Mouse (Mus musculus): ENCODE results near the gene Tns3. TPM values are rescaled to one million over a fixed set of nuclear protein-coding genes. Genes with fewer than 3 reads are reported as not detected.
"Not testable (repeated sequence)": the region's sequence is repeated elsewhere in the genome, so short reads cannot be mapped to it uniquely, and the experiment has no call there.

The Tns3 gene
- total and polyA plus RNA-seq, 3 experiments: 0.22 TPM; not detected in 2

GRCm38 (mm10) chr11:8537013-8537614, 127.2 kb downstream of the Tns3 start:
- Histone ChIP-seq H3K27me3 (ENCODE audit: insufficient read depth, low read length) (no peaks in the 10 kb centered on the region), H3K36me3 (replicated peaks) (no peaks in the 10 kb centered on the region), H3K4me1 (ENCODE audit: insufficient read depth, low read depth, low read length) (no peaks in the 10 kb centered on the region), H3K9me3 (replicated peaks) (peaks cover 4% of the 10 kb centered on the region), H3K4me3 (ENCODE audit: low read depth, low read length) (no peak overlapping the region)
- TF ChIP-seq POLR2AphosphoS5 (IDR thresholded peaks at IDR 0.05; ENCODE audit: insufficient replicate concordance, low read depth, low read length): no peak
- no peak for TF ChIP-seq CTCF (IDR thresholded peaks at IDR 0.05; ENCODE audit: low read depth, low read length)
- no peak for TF ChIP-seq TAL1 (conservative IDR thresholded peaks at IDR 0.05; ENCODE audit: low read depth, low read length)
- no peak for TF ChIP-seq GATA2 (IDR thresholded peaks at IDR 0.05; ENCODE audit: borderline replicate concordance, low read depth, low read length)
- TF ChIP-seq GATA1 (IDR thresholded peaks at IDR 0.05; ENCODE audit: borderline replicate concordance, low read length): no peak
- ATAC-seq (ENCODE audit: extremely low read depth, insufficient number of reproducible peaks, low FRiP score, poor library complexity, severe bottlenecking): no peak
- DNase-seq (ENCODE audit: low spot score): no peak

DNA sequence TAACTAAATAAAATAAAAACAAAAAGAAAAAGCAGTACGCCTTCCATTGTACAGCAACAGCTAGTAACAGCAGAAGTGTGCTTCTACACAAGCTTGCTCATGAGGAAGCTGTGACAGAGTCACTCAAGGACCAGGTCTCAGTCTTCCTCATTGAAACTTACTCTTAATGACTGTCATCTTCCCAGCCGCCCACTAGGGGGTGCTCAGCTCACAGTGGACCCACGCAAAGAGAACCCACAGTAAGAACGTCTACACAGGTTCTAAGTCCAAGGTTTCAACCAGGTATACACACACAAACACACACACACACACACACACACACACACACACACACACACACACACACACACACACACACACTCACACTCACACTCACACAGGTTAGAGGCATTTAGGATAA, 129.4 kb downstream of the Tns3 start:
- H3K4me3 ChIP-seq (ENCODE audit: low read depth, low read length): no peak overlapping the region
- H3K36me3 ChIP-seq (replicated peaks): no peaks in the 10 kb centered on the region
- DNase-seq (ENCODE audit: low spot score): peak; percentile 9
- TF ChIP-seq TAL1 (conservative IDR thresholded peaks at IDR 0.05; ENCODE audit: low read depth, low read length) (no peak), CTCF (IDR thresholded peaks at IDR 0.05; ENCODE audit: low read depth, low read length) (peak; percentile 21; the same call in 1 of the 2 replicates)
- no peaks in the 10 kb centered on the region for H3K27me3 ChIP-seq (ENCODE audit: insufficient read depth, low read length)
- ATAC-seq (ENCODE audit: extremely low read depth, insufficient number of reproducible peaks, low FRiP score, poor library complexity, severe bottlenecking): no peak
- H3K4me1 ChIP-seq (ENCODE audit: insufficient read depth, low read depth, low read length): no peaks in the 10 kb centered on the region
- no peaks in the 10 kb centered on the region; the same call in 1 of the 2 replicates for H3K9me3 ChIP-seq (replicated peaks)

DNA sequence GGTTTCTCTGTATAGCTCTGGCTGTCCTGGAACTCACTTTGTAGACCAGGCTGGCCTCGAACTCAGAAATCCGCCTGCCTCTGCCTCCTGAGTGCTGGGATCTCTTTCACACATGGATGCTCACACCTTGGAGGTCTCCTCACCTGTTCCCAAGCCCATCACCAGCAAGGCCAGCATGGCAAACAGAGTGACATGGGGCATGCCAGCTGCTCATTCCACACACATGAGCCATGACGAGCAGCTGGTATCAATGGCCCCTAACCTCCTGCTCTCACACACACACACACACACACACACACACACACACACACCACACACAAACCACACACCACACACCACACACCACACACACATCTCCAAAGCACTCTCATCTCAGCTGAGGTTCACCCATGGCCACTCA, 131.6 kb downstream of the Tns3 start:
- DNase-seq (ENCODE audit: low spot score); H3K27me3 ChIP-seq (ENCODE audit: insufficient read depth, low read length); ATAC-seq (ENCODE audit: extremely low read depth, insufficient number of reproducible peaks, low FRiP score, poor library complexity, severe bottlenecking); H3K4me1 ChIP-seq (ENCODE audit: insufficient read depth, low read depth, low read length); H3K4me3 ChIP-seq (ENCODE audit: low read depth, low read length); H3K9me3 ChIP-seq (replicated peaks); H3K36me3 ChIP-seq (replicated peaks): not testable (repeated sequence)

GRCm38 (mm10) chr11:8532112-8532747, 132.1 kb downstream of the Tns3 start:
- DNase-seq (ENCODE audit: low spot score): no peak
- Histone ChIP-seq H3K27me3 (ENCODE audit: insufficient read depth, low read length) (no peaks in the 10 kb centered on the region), H3K36me3 (replicated peaks) (no peaks in the 10 kb centered on the region), H3K4me3 (ENCODE audit: low read depth, low read length) (no peak overlapping the region), H3K4me1 (ENCODE audit: insufficient read depth, low read depth, low read length) (no peaks in the 10 kb centered on the region), H3K9me3 (replicated peaks) (peaks cover 9% of the 10 kb centered on the region)
- ATAC-seq (ENCODE audit: extremely low read depth, insufficient number of reproducible peaks, low FRiP score, poor library complexity, severe bottlenecking): no peak
- TF ChIP-seq TAL1 (conservative IDR thresholded peaks at IDR 0.05; ENCODE audit: low read depth, low read length): no peak
- TF ChIP-seq GATA2 (IDR thresholded peaks at IDR 0.05; ENCODE audit: borderline replicate concordance, low read depth, low read length): no peak
- no peak for TF ChIP-seq POLR2AphosphoS5 (IDR thresholded peaks at IDR 0.05; ENCODE audit: insufficient replicate concordance, low read depth, low read length)
- TF ChIP-seq GATA1 (IDR thresholded peaks at IDR 0.05; ENCODE audit: borderline replicate concordance, low read length): no peak
- no peak for TF ChIP-seq CTCF (IDR thresholded peaks at IDR 0.05; ENCODE audit: low read depth, low read length)

DNA sequence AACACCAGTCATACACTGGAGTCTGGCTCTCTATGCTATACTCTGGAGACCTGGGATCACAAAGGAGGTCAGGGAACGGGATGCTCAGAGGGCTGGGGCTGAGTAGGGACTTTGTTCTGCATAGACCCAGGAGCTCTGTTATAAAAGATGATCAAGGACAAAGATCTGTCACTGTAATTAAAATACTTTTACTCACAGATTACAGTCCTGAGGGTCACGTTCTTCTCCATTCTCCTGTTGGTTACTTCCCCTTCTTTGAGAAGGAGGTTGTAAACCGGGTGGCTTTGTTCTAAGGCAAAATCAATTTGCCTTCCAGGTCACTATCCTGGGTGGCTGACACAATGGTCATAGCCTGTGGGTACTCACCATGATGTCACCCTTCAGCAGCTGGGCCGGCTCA, 133.8 kb downstream of the Tns3 start:
- Histone ChIP-seq H3K4me3 (ENCODE audit: low read depth, low read length) (no peak overlapping the region), H3K27me3 (ENCODE audit: insufficient read depth, low read length) (no peaks in the 10 kb centered on the region), H3K36me3 (replicated peaks) (no peaks in the 10 kb centered on the region), H3K4me1 (ENCODE audit: insufficient read depth, low read depth, low read length) (no peaks in the 10 kb centered on the region), H3K9me3 (replicated peaks) (peaks cover 9% of the 10 kb centered on the region)
- ATAC-seq (ENCODE audit: extremely low read depth, insufficient number of reproducible peaks, low FRiP score, poor library complexity, severe bottlenecking) (no peak), DNase-seq (ENCODE audit: low spot score) (no peak)
- TF ChIP-seq POLR2AphosphoS5 (IDR thresholded peaks at IDR 0.05; ENCODE audit: insufficient replicate concordance, low read depth, low read length) (no peak), TAL1 (conservative IDR thresholded peaks at IDR 0.05; ENCODE audit: low read depth, low read length) (no peak), GATA1 (IDR thresholded peaks at IDR 0.05; ENCODE audit: borderline replicate concordance, low read length) (no peak), GATA2 (IDR thresholded peaks at IDR 0.05; ENCODE audit: borderline replicate concordance, low read depth, low read length) (no peak), CTCF (IDR thresholded peaks at IDR 0.05; ENCODE audit: low read depth, low read length) (no peak)

DNA sequence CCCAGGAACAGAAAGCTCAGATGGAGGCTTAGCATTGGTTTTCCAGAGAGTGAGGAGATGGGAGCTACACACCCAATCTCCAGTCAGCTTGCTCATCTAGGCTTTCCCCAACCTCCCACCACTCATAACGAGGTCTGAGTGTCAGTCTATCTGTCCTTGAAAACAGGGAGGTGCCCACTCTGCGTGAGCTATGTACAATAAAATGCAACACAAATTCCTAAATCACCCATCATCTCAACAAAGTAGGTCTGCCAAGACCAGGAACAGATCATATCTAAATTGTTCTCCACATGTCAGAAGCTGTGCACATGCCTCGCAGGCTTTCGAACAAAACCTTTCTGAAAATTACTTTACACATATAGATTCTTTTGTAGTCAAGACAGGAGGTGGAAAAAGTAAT, 134.3 kb downstream of the Tns3 start:
- ATAC-seq (ENCODE audit: extremely low read depth, insufficient number of reproducible peaks, low FRiP score, poor library complexity, severe bottlenecking) (no peak), DNase-seq (ENCODE audit: low spot score) (no peak)
- TF ChIP-seq GATA1 (IDR thresholded peaks at IDR 0.05; ENCODE audit: borderline replicate concordance, low read length): no peak
- TF ChIP-seq GATA2 (IDR thresholded peaks at IDR 0.05; ENCODE audit: borderline replicate concordance, low read depth, low read length): no peak
- TF ChIP-seq POLR2AphosphoS5 (IDR thresholded peaks at IDR 0.05; ENCODE audit: insufficient replicate concordance, low read depth, low read length): no peak
- no peak for TF ChIP-seq TAL1 (conservative IDR thresholded peaks at IDR 0.05; ENCODE audit: low read depth, low read length)
- TF ChIP-seq CTCF (IDR thresholded peaks at IDR 0.05; ENCODE audit: low read depth, low read length): no peak
- H3K36me3 ChIP-seq (replicated peaks): no peaks in the 10 kb centered on the region
- H3K4me3 ChIP-seq (ENCODE audit: low read depth, low read length): no peak overlapping the region
- peaks cover 9% of the 10 kb centered on the region for H3K9me3 ChIP-seq (replicated peaks)
- H3K27me3 ChIP-seq (ENCODE audit: insufficient read depth, low read length): no peaks in the 10 kb centered on the region
- no peaks in the 10 kb centered on the region for H3K4me1 ChIP-seq (ENCODE audit: insufficient read depth, low read depth, low read length)

Measured in G1E (cell line).